ENCODE assay signal across 8 mouse cellular contexts in genomic region chr10:19935295-19935623, GRCm38 (mm10). TPM values are rescaled to one million over a fixed set of nuclear protein-coding genes. Genes with fewer than 3 reads are reported as not detected.
A peak's percentile ranks its signal among the peaks of the same experiment; 100 is the strongest.
DNase-seq lines count a peak whose midpoint lies in the region; ATAC-seq and TF ChIP-seq lines count a peak whose summit lies in the region.

No protein-coding gene starts in this region.

- no peaks in the 10 kb centered on the region for H3K27me3 ChIP-seq in spleen, adult 2 months (ENCODE audit: control insufficient read depth, insufficient read depth, low read length)
- peaks cover 4% of the 10 kb centered on the region; the same call in 1 of the 2 replicates for H3K27me3 ChIP-seq in kidney, embryonic 16.5 days (ENCODE audit: insufficient read depth, low read length)
- H3K27me3 ChIP-seq in neural tube, embryonic 12.5 days (replicated peaks), result peaks cover 34% of the 10 kb centered on the region

- H3K4me2 ChIP-seq in kidney, embryonic 16.5 days (replicated peaks; ENCODE audit: low read depth, low read length), result peak overlapping the region; percentile 89
- peak overlapping the region; percentile 96 for H3K4me2 ChIP-seq in neural tube, embryonic 12.5 days (replicated peaks)

- H3K9me3 ChIP-seq in kidney, embryonic 16.5 days (ENCODE audit: low read length), result no peaks in the 10 kb centered on the region
- H3K9me3 ChIP-seq in neural tube, embryonic 12.5 days, result no peaks in the 10 kb centered on the region

- H3K4me1 ChIP-seq in spleen, adult 2 months (ENCODE audit: control insufficient read depth, insufficient read depth, insufficient read length), result peaks cover 23% of the 10 kb centered on the region
- peaks cover 39% of the 10 kb centered on the region for H3K4me1 ChIP-seq in kidney, embryonic 16.5 days (ENCODE audit: insufficient read depth, low read length)
- H3K4me1 ChIP-seq in neural tube, embryonic 12.5 days, result peaks cover 15% of the 10 kb centered on the region

- no peak for TF ChIP-seq CTCF in spleen, adult 2 months (IDR thresholded peaks at IDR 0.05; ENCODE audit: extremely low read depth, insufficient read depth, insufficient read length, insufficient replicate concordance)

- no peak for TF ChIP-seq POLR2A in spleen, adult 2 months (IDR thresholded peaks at IDR 0.05; ENCODE audit: low read depth, low read length)

- no peaks in the 10 kb centered on the region for H3K36me3 ChIP-seq in spleen, adult 2 months (ENCODE audit: control insufficient read depth, insufficient read depth, low read length)
- H3K36me3 ChIP-seq in kidney, embryonic 16.5 days (ENCODE audit: insufficient read depth, low read length), result no peaks in the 10 kb centered on the region
- H3K36me3 ChIP-seq in neural tube, embryonic 12.5 days, result no peaks in the 10 kb centered on the region

- peak overlapping the region; percentile 98 for H3K4me3 ChIP-seq in spleen, adult 2 months (ENCODE audit: extremely low read depth, insufficient read depth, insufficient read length)
- H3K4me3 ChIP-seq in kidney, embryonic 16.5 days (ENCODE audit: low read length), result peak overlapping the region; percentile 79
- H3K4me3 ChIP-seq in neural tube, embryonic 12.5 days, result peak overlapping the region; percentile 77

- 5% methylated on average over 10 of the region's 10 CpGs for WGBS in spleen, adult 2 months
- 4% methylated on average over 10 of the region's 10 CpGs for WGBS in kidney, embryonic 16.5 days
- 3% methylated on average over 10 of the region's 10 CpGs for WGBS in neural tube, embryonic 12.5 days

- ATAC-seq in kidney, embryonic 16.5 days (ENCODE audit: low FRiP score, low TSS enrichment), result no peak
- ATAC-seq in neural tube, embryonic 12.5 days (ENCODE audit: low FRiP score, low read depth), result no peak

- H3K27ac ChIP-seq in spleen, adult 2 months (ENCODE audit: insufficient read depth, low read length), result peak overlapping the region; percentile 83; the same call in 1 of the 2 replicates
- peak overlapping the region; percentile 0; the same call in 1 of the 2 replicates for H3K27ac ChIP-seq in kidney, embryonic 16.5 days (ENCODE audit: low read length)
- H3K27ac ChIP-seq in neural tube, embryonic 12.5 days, result no peak overlapping the region

- peak; percentile 29 to 79 for DNase-seq in adrenal gland, adult (ENCODE audit: inconsistent age in 2 of 2, low spot score in 1 of 2)
- no peak for DNase-seq in adrenal gland, postnatal 4 days (ENCODE audit: low spot score in 2 of 2)
- no peak for DNase-seq in spleen, adult 2 months (ENCODE audit: low read depth in 1 of 2, low spot score in 2 of 2)
- no peak for DNase-seq in spleen, postnatal 14 days (ENCODE audit: low spot score in 2 of 2)
- no peak for DNase-seq in gastrocnemius, adult 8-10 months (ENCODE audit: low spot score in 2 of 2)
- no peak for DNase-seq in right cerebral cortex, postnatal 14 days

- peak overlapping the region; percentile 87 for H3K9ac ChIP-seq in kidney, embryonic 16.5 days (replicated peaks; ENCODE audit: low read length)
- H3K9ac ChIP-seq in neural tube, embryonic 12.5 days, result no peak overlapping the region

RNA-seq across cellular contexts. Expression of gene Map3k5, which starts 1.0 kb away (rescaled TPM):
- total RNA-seq in adrenal gland, postnatal 4 days (2021), result 10 to 100 TPM; 24.0 to 29.3 TPM
- polyA plus RNA-seq in spleen, adult 2 months (2012; rRNA removed), result 4.0 and 4.9 TPM in 2 replicates
- 2.4 and 3.0 TPM in 2 replicates for polyA plus RNA-seq in kidney, embryonic 16.5 days (2015; fragmentation: Nextera tagmentation; extraction: Ambion mirVana)
- 1.1 and 1.2 TPM in 2 replicates for polyA plus RNA-seq in neural tube, embryonic 12.5 days (2016; fragmentation: Nextera tagmentation; extraction: Ambion mirVana)
- 1 to 10 TPM; 6.0 to 8.3 (median 6.6) TPM for total RNA-seq in gastrocnemius, adult 8-10 months (2022)

RNA-seq across cellular contexts. Expression of gene Pex7, which starts 27.8 kb away (rescaled TPM):
- 10 to 100 TPM; 40.6 to 41.3 TPM for total RNA-seq in adrenal gland, postnatal 4 days (2021)
- polyA plus RNA-seq in spleen, adult 2 months (2012; rRNA removed), result 14.9 and 22.5 TPM in 2 replicates
- polyA plus RNA-seq in kidney, embryonic 16.5 days (2015; fragmentation: Nextera tagmentation; extraction: Ambion mirVana), result 39.1 and 40.4 TPM in 2 replicates
- 24.8 and 26.4 TPM in 2 replicates for polyA plus RNA-seq in neural tube, embryonic 12.5 days (2016; fragmentation: Nextera tagmentation; extraction: Ambion mirVana)
- 10 to 100 TPM; 20.6 to 25.0 (median 24.3) TPM for total RNA-seq in gastrocnemius, adult 8-10 months (2022)

Comparison
In these comparisons a context has a peak if more than half of its experiments do, and no peak if none do; other contexts are left out.
1. DNase-seq: peak in adrenal gland, adult (2 of 2); none in adrenal gland, postnatal 4 days (0 of 2), spleen, adult 2 months (0 of 2), spleen, postnatal 14 days (0 of 2), gastrocnemius, adult 8-10 months (0 of 2) and right cerebral cortex, postnatal 14 days (single experiment).
2. Peak in every context shown above with its lines, with median percentiles within 50 percentile points of each other: H3K4me3 ChIP-seq.